Mouse (Mus musculus): ENCODE data around the gene Tmem74b. TPM values are rescaled to one million over a fixed set of nuclear protein-coding genes. Genes with fewer than 3 reads are reported as not detected.

Tmem74b gene
- polyA plus RNA-seq, 1 experiment from 2014 or later: 26.6 TPM

GRCm38 (mm10) chr2:151756277-151757061 lies 54.7 kb downstream of the Tmem74b start:
- ATAC-seq: no peak
- H3K4me1 ChIP-seq (replicated peaks; ENCODE audit: control insufficient read depth, insufficient read depth, low read length): no peaks in the 10 kb centered on the region
- H3K4me3 ChIP-seq (replicated peaks; ENCODE audit: low read length): no peak overlapping the region
- H3K9me3 ChIP-seq (ENCODE audit: control insufficient read depth, low read length): no peaks in the 10 kb centered on the region
- H3K27me3 ChIP-seq (replicated peaks; ENCODE audit: control insufficient read depth, insufficient read depth, low read length): no peaks in the 10 kb centered on the region
- WGBS: 53% methylated on average over 9 of the region's 9 CpGs
- no peak overlapping the region for H3K27ac ChIP-seq (ENCODE audit: low read length)
- no peak overlapping the region for H3K4me2 ChIP-seq (ENCODE audit: low read length)
- no peaks in the 10 kb centered on the region for H3K36me3 ChIP-seq (ENCODE audit: control insufficient read depth, insufficient read depth)
- no peak overlapping the region for H3K9ac ChIP-seq (replicated peaks; ENCODE audit: low read depth, low read length)

- Histone ChIP-seq H3K27me3 (replicated peaks; ENCODE audit: control insufficient read depth, insufficient read depth, low read length) (no peaks in the 10 kb centered on the region), H3K4me2 (ENCODE audit: low read length) (no peak overlapping the region), H3K9me3 (ENCODE audit: control insufficient read depth, low read length) (no peaks in the 10 kb centered on the region), H3K4me3 (replicated peaks; ENCODE audit: low read length) (no peak overlapping the region), H3K36me3 (ENCODE audit: control insufficient read depth, insufficient read depth) (no peaks in the 10 kb centered on the region), H3K27ac (ENCODE audit: low read length) (no peak overlapping the region), H3K9ac (replicated peaks; ENCODE audit: low read depth, low read length) (no peak overlapping the region), H3K4me1 (replicated peaks; ENCODE audit: control insufficient read depth, insufficient read depth, low read length) (no peaks in the 10 kb centered on the region)
- ATAC-seq: no peak
- WGBS: 74% methylated on average over 5 of the region's 5 CpGs
These were observed 55.6 kb downstream of the Tmem74b start for GRCm38 (mm10) chr2:151757451-151757850.

- no peaks in the 10 kb centered on the region for H3K27me3 ChIP-seq (replicated peaks; ENCODE audit: control insufficient read depth, insufficient read depth, low read length)
- H3K4me3 ChIP-seq (replicated peaks; ENCODE audit: low read length): no peak overlapping the region
- no peaks in the 10 kb centered on the region for H3K9me3 ChIP-seq (ENCODE audit: control insufficient read depth, low read length)
- H3K4me2 ChIP-seq (ENCODE audit: low read length): no peak overlapping the region
- H3K4me1 ChIP-seq (replicated peaks; ENCODE audit: control insufficient read depth, insufficient read depth, low read length): no peaks in the 10 kb centered on the region
- 59% methylated on average over 1 of the region's 1 CpGs for WGBS
- no peak overlapping the region for H3K27ac ChIP-seq (ENCODE audit: low read length)
- H3K36me3 ChIP-seq (ENCODE audit: control insufficient read depth, insufficient read depth): no peaks in the 10 kb centered on the region
- no peak overlapping the region for H3K9ac ChIP-seq (replicated peaks; ENCODE audit: low read depth, low read length)
- no peak for ATAC-seq
These were observed 57.1 kb downstream of the Tmem74b start for GRCm38 (mm10) chr2:151758806-151759353.

Other genes with a start within 250 kb of the Tmem74b start
- not detected in 2 replicates for gene 4921509C19Rik, start 225.9 kb upstream of the Tmem74b start, polyA plus RNA-seq (2015; fragmentation: Nextera tagmentation; extraction: Ambion mirVana)
- gene Nsfl1c, start 207.8 kb upstream of the Tmem74b start, polyA plus RNA-seq (2015; fragmentation: Nextera tagmentation; extraction: Ambion mirVana): 271 and 287 TPM in 2 replicates
- gene Fkbp1a, start 159.5 kb upstream of the Tmem74b start, polyA plus RNA-seq (2015; fragmentation: Nextera tagmentation; extraction: Ambion mirVana): 610 and 624 TPM in 2 replicates
- 0.89 and 1.0 TPM in 2 replicates for gene Sdcbp2, start 129.4 kb upstream of the Tmem74b start, polyA plus RNA-seq (2015; fragmentation: Nextera tagmentation; extraction: Ambion mirVana)
- 9.2 and 14.8 TPM in 2 replicates for gene Snph, start 69.4 kb upstream of the Tmem74b start, polyA plus RNA-seq (2015; fragmentation: Nextera tagmentation; extraction: Ambion mirVana)
- not detected in 2 replicates for gene Rad21l, start 33.5 kb upstream of the Tmem74b start, polyA plus RNA-seq (2015; fragmentation: Nextera tagmentation; extraction: Ambion mirVana)
- gene Psmf1, start 42.2 kb downstream of the Tmem74b start, polyA plus RNA-seq (2015; fragmentation: Nextera tagmentation; extraction: Ambion mirVana): 56.7 and 57.3 TPM in 2 replicates
- 0.10 and 0.11 TPM in 2 replicates for gene Rspo4, start 140.9 kb downstream of the Tmem74b start, polyA plus RNA-seq (2015; fragmentation: Nextera tagmentation; extraction: Ambion mirVana)
- gene Angpt4, start 209.2 kb downstream of the Tmem74b start, polyA plus RNA-seq (2015; fragmentation: Nextera tagmentation; extraction: Ambion mirVana): 0.10 and 0.14 TPM in 2 replicates

Measured in forebrain, embryonic 16.5 days (tissue).